In genomic region chr15:27571179-27571578, GRCm38 (mm10) we compare ENCODE assay signal across 15 mouse cellular contexts. TPM values are rescaled to one million over a fixed set of nuclear protein-coding genes. Genes with fewer than 3 reads are reported as not detected.
DNase-seq lines count a peak whose midpoint lies in the region; ATAC-seq and TF ChIP-seq lines count a peak whose summit lies in the region.
"Had no signal": no experiment of that assay in that cellular context is flagged by ENCODE, and none has a peak within 500 bp of the region (broad histone marks: within the 10 kb centered on the region; RNA-seq: fewer than 3 reads in every experiment).

No protein-coding gene starts in this region.

- H3K4me1 ChIP-seq in forebrain, postnatal 0 days (ENCODE audit: insufficient read depth) = no peaks in the 10 kb centered on the region
- H3K4me1 ChIP-seq in forebrain, embryonic 16.5 days (replicated peaks; ENCODE audit: control insufficient read depth, insufficient read depth, low read length) = 0 out of 2 replicates have a peak, but pooled peaks cover 6% of the 10 kb centered on the region
- no peaks in the 10 kb centered on the region for H3K4me1 ChIP-seq in kidney, adult 2 months (ENCODE audit: control insufficient read depth, insufficient read depth, low read length)
- H3K4me1 ChIP-seq in kidney, embryonic 14.5 days (ENCODE audit: control insufficient read depth, insufficient read depth, low read length) = no peaks in the 10 kb centered on the region
- H3K4me1 ChIP-seq: hindbrain, embryonic 12.5 days; midbrain, embryonic 15.5 days had no signal

- H3K27me3 ChIP-seq in forebrain, postnatal 0 days (ENCODE audit: insufficient read depth, low read length) = no peaks in the 10 kb centered on the region
- H3K27me3 ChIP-seq in forebrain, embryonic 16.5 days (replicated peaks; ENCODE audit: control insufficient read depth, insufficient read depth, low read length) = no peaks in the 10 kb centered on the region
- H3K27me3 ChIP-seq in kidney, adult 2 months (replicated peaks; ENCODE audit: control insufficient read depth, insufficient read depth, low read length) = no peaks in the 10 kb centered on the region
- H3K27me3 ChIP-seq in kidney, embryonic 14.5 days (ENCODE audit: control insufficient read depth, insufficient read depth, low read length) = no peaks in the 10 kb centered on the region
- H3K27me3 ChIP-seq: hindbrain, embryonic 12.5 days; limb, embryonic 12.5 days; midbrain, embryonic 15.5 days; neural tube, embryonic 13.5 days had no signal

- no peaks in the 10 kb centered on the region for H3K9me3 ChIP-seq in forebrain, postnatal 0 days (ENCODE audit: low read length)
- H3K9me3 ChIP-seq in forebrain, embryonic 16.5 days (ENCODE audit: control insufficient read depth, low read length) = no peaks in the 10 kb centered on the region
- no peaks in the 10 kb centered on the region for H3K9me3 ChIP-seq in kidney, embryonic 14.5 days (ENCODE audit: control insufficient read depth, low read length)
- H3K9me3 ChIP-seq: hindbrain, embryonic 12.5 days; limb, embryonic 12.5 days; midbrain, embryonic 15.5 days; neural tube, embryonic 13.5 days had no signal

- no peak for TF ChIP-seq POLR2A in kidney, adult 2 months (IDR thresholded peaks at IDR 0.05; ENCODE audit: low read depth, low read length)

- intact Hi-C loops in heart, postnatal 10 days (cut with DNase I) = no loop called here

- H3K36me3 ChIP-seq in forebrain, postnatal 0 days (ENCODE audit: insufficient read depth) = peaks cover 65% of the 10 kb centered on the region
- peaks cover 20% of the 10 kb centered on the region for H3K36me3 ChIP-seq in forebrain, embryonic 16.5 days (ENCODE audit: control insufficient read depth, insufficient read depth)
- no peaks in the 10 kb centered on the region for H3K36me3 ChIP-seq in kidney, adult 2 months (ENCODE audit: control insufficient read depth, insufficient read depth, low read length)
- H3K36me3 ChIP-seq in kidney, embryonic 14.5 days (ENCODE audit: control insufficient read depth, insufficient read depth, low read length) = no peaks in the 10 kb centered on the region; the same call in 1 of the 2 replicates

- 77% methylated on average over 8 of the region's 8 CpGs for WGBS in forebrain, postnatal 0 days
- WGBS in forebrain, embryonic 16.5 days = 82% methylated on average over 8 of the region's 8 CpGs
- 90% methylated on average over 8 of the region's 8 CpGs for WGBS in kidney, adult 2 months
- WGBS in kidney, embryonic 14.5 days = 88% methylated on average over 8 of the region's 8 CpGs

- no peak overlapping the region for H3K27ac ChIP-seq in forebrain, postnatal 0 days (ENCODE audit: low read depth, low read length)
- no peak overlapping the region for H3K27ac ChIP-seq in forebrain, embryonic 16.5 days (ENCODE audit: low read length)
- H3K27ac ChIP-seq in kidney, adult 2 months (ENCODE audit: insufficient read depth, low read depth, low read length) = no peak overlapping the region
- H3K27ac ChIP-seq in kidney, embryonic 14.5 days (ENCODE audit: low read depth, low read length) = no peak overlapping the region
- H3K27ac ChIP-seq: hindbrain, embryonic 12.5 days; limb, embryonic 12.5 days; midbrain, embryonic 15.5 days; neural tube, embryonic 13.5 days had no signal

- no peak overlapping the region for H3K4me2 ChIP-seq in forebrain, postnatal 0 days (ENCODE audit: low read depth)
- H3K4me2 ChIP-seq in forebrain, embryonic 16.5 days (ENCODE audit: low read length) = no peak overlapping the region
- no peak overlapping the region for H3K4me2 ChIP-seq in kidney, embryonic 14.5 days (replicated peaks; ENCODE audit: low read depth, low read length)
- H3K4me2 ChIP-seq: hindbrain, embryonic 12.5 days; limb, embryonic 12.5 days; midbrain, embryonic 15.5 days; neural tube, embryonic 13.5 days had no signal

- no peak for DNase-seq in forebrain, postnatal 0 days
- DNase-seq in kidney, adult 2 months = peak; percentile 17
- peak; percentile 73 to 83 for DNase-seq in adrenal gland, postnatal 36 days
- peak; percentile 79 to 80 for DNase-seq in heart, postnatal 10 days
- DNase-seq in urinary bladder, adult 2 months (ENCODE audit: low spot score) = no peak
- DNase-seq: kidney, adult 9 months; lung, postnatal 36 days; thymus, adult 18-20 months had no signal

- ATAC-seq in forebrain, postnatal 0 days = peak; percentile 40
- ATAC-seq in forebrain, embryonic 16.5 days = no peak
- no peak for ATAC-seq in kidney, embryonic 14.5 days (ENCODE audit: low FRiP score, low TSS enrichment)
- ATAC-seq in granulocyte monocyte progenitor cell, adult 5-6 weeks (replicated peaks; ENCODE audit: poor library complexity, severe bottlenecking) = no peak
- ATAC-seq: midbrain, embryonic 15.5 days had no signal

- no peak overlapping the region for H3K9ac ChIP-seq in forebrain, postnatal 0 days
- H3K9ac ChIP-seq in forebrain, embryonic 16.5 days (replicated peaks; ENCODE audit: low read depth, low read length) = no peak overlapping the region
- H3K9ac ChIP-seq in kidney, embryonic 14.5 days (ENCODE audit: low read depth, low read length) = no peak overlapping the region
- H3K9ac ChIP-seq: hindbrain, embryonic 12.5 days; limb, embryonic 12.5 days; midbrain, embryonic 15.5 days; neural tube, embryonic 13.5 days had no signal

- TF ChIP-seq CTCF in forebrain, postnatal 0 days (IDR thresholded peaks at IDR 0.05; ENCODE audit: low read depth) = no peak
- TF ChIP-seq CTCF in kidney, adult 2 months (conservative IDR thresholded peaks at IDR 0.05; ENCODE audit: insufficient read depth, insufficient read length, low read depth, low read length) = no peak

- H3K4me3 ChIP-seq in forebrain, postnatal 0 days (ENCODE audit: low read depth, low read length) = no peak overlapping the region
- no peak overlapping the region for H3K4me3 ChIP-seq in forebrain, embryonic 16.5 days (replicated peaks; ENCODE audit: low read length)
- H3K4me3 ChIP-seq in kidney, adult 2 months (ENCODE audit: insufficient read depth, low read depth, low read length) = no peak overlapping the region
- H3K4me3 ChIP-seq in kidney, embryonic 14.5 days (ENCODE audit: low read length) = no peak overlapping the region
- H3K4me3 ChIP-seq: hindbrain, embryonic 12.5 days; limb, embryonic 12.5 days; midbrain, embryonic 15.5 days; neural tube, embryonic 13.5 days had no signal

RNA-seq across cellular contexts. Expression of gene Otulin, which starts 59.3 kb away (rescaled TPM):
- 26.5 and 27.4 TPM in 2 replicates for total RNA-seq in forebrain, postnatal 0 days (2014; rRNA removed)
- polyA plus RNA-seq in forebrain, postnatal 0 days (2015; fragmentation: Nextera tagmentation; extraction: Ambion mirVana) = 25.1 and 28.5 TPM in 2 replicates
- polyA plus RNA-seq in forebrain, embryonic 16.5 days (2015; fragmentation: Nextera tagmentation; extraction: Ambion mirVana) = 27.9 and 28.0 TPM in 2 replicates
- polyA plus RNA-seq in kidney, adult 2 months (2012; rRNA removed) = 29.0 and 34.4 TPM in 2 replicates
- 38.5 and 41.3 TPM in 2 replicates for polyA plus RNA-seq in kidney, embryonic 14.5 days (2014; fragmentation: Nextera tagmentation; extraction: Ambion mirVana)
- 10 to 100 TPM; 32.5 to 39.5 TPM for total RNA-seq in adrenal gland, postnatal 36 days (2021)
- 10 to 100 TPM; 38.2 to 43.5 TPM for total RNA-seq in heart, postnatal 10 days (2021)
- 55.0 and 74.2 TPM in 2 replicates for total RNA-seq in granulocyte monocyte progenitor cell, adult 5-6 weeks (2014; fragmentation: Nextera tagmentation)
- 41.3 and 50.3 TPM in 2 replicates for total RNA-seq in granulocyte monocyte progenitor cell, adult 5-6 weeks (2017)
- polyA plus RNA-seq in urinary bladder, adult 2 months (2012; rRNA removed) = 26.0 and 26.3 TPM in 2 replicates

Comparison
In these comparisons a context has a peak if more than half of its experiments do, and no peak if none do; other contexts are left out.
1. DNase-seq: peak in kidney, adult 2 months (single experiment), adrenal gland, postnatal 36 days (2 of 2) and heart, postnatal 10 days (2 of 2); none in forebrain, postnatal 0 days (single experiment) and urinary bladder, adult 2 months (single experiment).